Mouse (Mus musculus) ES-Bruce4 (cell line): ENCODE measurements around the gene Rrp12. TPM values are rescaled to one million over a fixed set of nuclear protein-coding genes. Genes with fewer than 3 reads are reported as not detected.

Source experiments
- H3K27ac ChIP-seq: 2 replicates; pipeline ENCODE4 v1.5.1; 2012; ENCODE audit warnings: low read length, inconsistent platforms; ENCODE audit not compliant: insufficient read depth
- H3K27me3 ChIP-seq: 2 replicates; pipeline ENCODE4 v1.6.1; 2012; ENCODE audit warnings: mild to moderate bottlenecking, low read length, inconsistent platforms; ENCODE audit not compliant: control insufficient read depth, poor library complexity, insufficient read depth, severe bottlenecking
- H3K36me3 ChIP-seq: 2 replicates; pipeline ENCODE4 v1.6.1; 2012; ENCODE audit warnings: inconsistent platforms, mild to moderate bottlenecking, low read length, moderate library complexity; ENCODE audit not compliant: control insufficient read depth, poor library complexity, insufficient read depth, severe bottlenecking
- H3K4me1 ChIP-seq: one replicate; pipeline ENCODE4 v1.8.1; 2011; ENCODE audit warnings: low read length; ENCODE audit not compliant: control insufficient read depth, insufficient read depth
- H3K4me3 ChIP-seq: 2 replicates; pipeline ENCODE4 v1.5.1; 2011; ENCODE audit warnings: low read depth, mild to moderate bottlenecking, low read length
- H3K9ac ChIP-seq: 2 replicates; pipeline ENCODE4 v1.6.1; 2012; ENCODE audit warnings: low read depth, mild to moderate bottlenecking, inconsistent platforms; ENCODE audit not compliant: poor library complexity, severe bottlenecking
- H3K9me3 ChIP-seq: replicated peaks from 2 replicates; pipeline ENCODE4 v1.6.1; 2012; ENCODE audit warnings: mild to moderate bottlenecking, low read length, inconsistent platforms; ENCODE audit not compliant: control insufficient read depth, poor library complexity, insufficient read depth, severe bottlenecking
- CTCF ChIP-seq: IDR thresholded peaks from one replicate; pipeline ENCODE4 v1.8.1; 2011; ENCODE audit warnings: low read depth, low read length
- EP300 ChIP-seq: IDR thresholded peaks from 2 replicates; pipeline ENCODE4 v1.6.1; 2011; ENCODE audit warnings: low read depth, low read length; ENCODE audit not compliant: insufficient read depth
- POLR2A ChIP-seq: IDR thresholded peaks from one replicate; pipeline ENCODE4 v1.8.1; 2011; ENCODE audit warnings: low read length; ENCODE audit not compliant: insufficient read depth
- polyA plus RNA-seq: library from polyadenylated mRNA; stranded (reverse); fragments of >200 nt; gene quantifications from 2 replicates; pipeline ENCODE4 v1.2.4, GENCODE M21; 2011; ENCODE audit warnings: low read depth; ENCODE audit not compliant: missing spikeins, insufficient read depth, insufficient read length

Rrp12 gene
- polyA plus RNA-seq, 1 experiment = 24.5 TPM

DNA sequence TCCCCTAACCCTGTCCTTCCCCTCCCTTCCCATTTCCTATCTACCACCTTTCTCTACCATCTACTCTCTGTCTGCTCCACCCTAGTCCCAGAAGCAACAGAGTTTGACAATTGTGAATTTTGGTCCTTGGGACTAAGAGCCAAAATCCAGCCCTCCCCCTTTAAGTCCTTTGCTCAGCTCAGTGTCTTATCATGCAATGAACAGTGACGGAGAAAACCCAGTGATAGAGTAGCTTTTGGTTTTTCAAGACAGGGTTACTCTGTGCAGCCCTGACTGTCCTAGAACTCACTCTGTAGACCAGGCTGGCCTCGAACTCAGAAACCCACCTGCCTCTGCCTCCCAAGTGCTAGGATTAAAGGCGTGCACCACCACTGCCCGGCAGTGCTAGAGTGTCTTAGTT lies 82.6 kb downstream of the Rrp12 start:
- TF ChIP-seq EP300 (no peak), POLR2A (no peak), CTCF (no peak)
- Histone ChIP-seq H3K4me1 (no peaks in the 10 kb centered on the region), H3K27ac (no peak overlapping the region), H3K27me3 (no peaks in the 10 kb centered on the region), H3K4me3 (no peak overlapping the region), H3K9me3 (no peaks in the 10 kb centered on the region), H3K36me3 (no peaks in the 10 kb centered on the region), H3K9ac (no peak overlapping the region)

Other genes with a start within 250 kb of the Rrp12 start
- gene Slit1, start 152.5 kb downstream of the Rrp12 start, polyA plus RNA-seq = 1.2 and 1.4 TPM in 2 replicates
- 75.7 and 80.1 TPM in 2 replicates for gene Arhgap19, start 94.1 kb downstream of the Rrp12 start, polyA plus RNA-seq
- gene Frat1, start 66.2 kb downstream of the Rrp12 start, polyA plus RNA-seq = 2.1 and 2.3 TPM in 2 replicates
- 7.6 and 10.0 TPM in 2 replicates for gene Frat2, start 48.0 kb downstream of the Rrp12 start, polyA plus RNA-seq
- 668 and 681 TPM in 2 replicates for gene Pgam1, start 15.8 kb upstream of the Rrp12 start, polyA plus RNA-seq
- gene Exosc1, start 37.2 kb upstream of the Rrp12 start, polyA plus RNA-seq = 52.4 and 55.8 TPM in 2 replicates
- 49.7 and 64.4 TPM in 2 replicates for gene Zdhhc16, start 37.3 kb upstream of the Rrp12 start, polyA plus RNA-seq
- gene Mms19, start 85.0 kb upstream of the Rrp12 start, polyA plus RNA-seq = 77.9 and 83.9 TPM in 2 replicates
- gene Ubtd1, start 85.6 kb upstream of the Rrp12 start, polyA plus RNA-seq = 11.1 and 13.1 TPM in 2 replicates
- gene Ankrd2, start 139.8 kb upstream of the Rrp12 start, polyA plus RNA-seq = not detected in 2 replicates
- gene Hoga1, start 149.4 kb upstream of the Rrp12 start, polyA plus RNA-seq = 0.91 and 1.2 TPM in 2 replicates
- gene 4933411K16Rik, start 156.1 kb upstream of the Rrp12 start, polyA plus RNA-seq = not detected in 2 replicates
- 18.8 and 19.6 TPM in 2 replicates for gene Morn4, start 190.2 kb upstream of the Rrp12 start, polyA plus RNA-seq
- gene Pi4k2a, start 194.3 kb upstream of the Rrp12 start, polyA plus RNA-seq = 27.2 and 30.4 TPM in 2 replicates
- gene Avpi1, start 232.9 kb upstream of the Rrp12 start, polyA plus RNA-seq = 44.7 and 49.2 TPM in 2 replicates